Mouse (Mus musculus): ENCODE results near the gene Vmn1r45.
"Not testable (repeated sequence)": the region's sequence is repeated elsewhere in the genome, so short reads cannot be mapped to it uniquely, and the experiment has no call there.

The Vmn1r45 gene

DNA sequence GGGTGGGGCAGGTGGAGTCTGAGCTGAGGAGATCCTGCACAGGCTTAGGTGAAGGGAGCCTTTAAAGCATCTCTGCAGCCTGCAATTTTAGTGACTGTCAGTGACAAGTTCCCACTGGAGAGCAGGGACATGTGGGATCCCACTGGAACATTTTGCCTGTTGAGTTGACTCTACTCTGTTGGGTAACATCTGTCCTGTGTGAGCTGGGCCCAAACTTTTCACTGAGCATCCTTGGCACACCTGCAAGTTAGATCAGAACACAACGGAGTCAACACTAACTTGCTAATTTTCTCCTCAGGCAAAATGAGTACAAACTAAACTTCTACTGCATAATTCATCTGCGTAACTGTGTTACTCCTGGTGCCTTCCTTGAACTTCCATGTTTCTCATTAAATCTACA, at the start of gene Vmn1r45:
TSS of gene Vmn1r45 (minus strand) at position 101 of the 400 bp plus-strand sequence.
- DNase-seq (ENCODE audit: low spot score in 2 of 2), result not testable (repeated sequence)

DNA sequence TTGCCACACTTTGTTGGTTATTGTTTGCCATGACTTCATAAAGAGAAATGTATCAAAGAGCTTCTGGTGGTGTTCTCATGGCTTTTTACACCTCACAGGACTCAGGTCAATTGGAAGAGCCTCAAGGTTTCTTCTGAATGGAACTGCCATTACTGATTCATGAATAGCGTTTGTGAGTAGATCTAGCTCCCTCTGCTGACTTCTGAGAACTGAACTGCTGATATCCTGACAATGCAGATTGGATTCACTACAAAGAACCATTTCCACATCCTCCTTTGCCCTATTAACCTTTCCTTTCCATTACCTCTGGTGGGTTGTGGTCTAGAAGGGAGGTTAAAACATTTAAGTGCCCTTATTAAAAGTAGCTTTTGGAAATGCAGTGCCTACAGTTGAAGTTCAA, 45.6 kb upstream of the Vmn1r45 start:
- DNase-seq (ENCODE audit: low spot score in 2 of 2), result no peak

DNA sequence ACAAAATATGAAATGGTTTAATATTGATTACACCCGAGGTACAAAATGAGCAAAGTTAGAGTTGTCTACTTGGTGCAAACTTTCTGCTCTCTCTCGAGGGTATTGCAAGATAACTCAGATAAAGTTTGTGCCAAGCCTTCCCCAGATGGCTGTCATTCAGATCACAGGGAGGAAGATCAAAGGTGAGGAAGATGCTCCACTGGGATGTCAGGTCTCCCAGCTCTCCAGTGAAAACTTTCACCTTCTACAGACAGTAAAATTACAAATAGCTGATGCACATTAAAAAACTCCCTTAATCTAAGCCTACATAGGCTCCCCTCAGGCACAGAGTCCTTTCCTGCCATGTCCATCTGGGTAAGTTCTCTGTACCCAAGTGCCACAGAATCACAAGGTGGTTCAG, 28.6 kb upstream of the Vmn1r45 start, which contains the start of gene Vmn1r46:
TSS of gene Vmn1r46 (plus strand) at position 301 of the 400 bp plus-strand sequence.
- DNase-seq (ENCODE audit: low spot score in 2 of 2), result no peak

DNA sequence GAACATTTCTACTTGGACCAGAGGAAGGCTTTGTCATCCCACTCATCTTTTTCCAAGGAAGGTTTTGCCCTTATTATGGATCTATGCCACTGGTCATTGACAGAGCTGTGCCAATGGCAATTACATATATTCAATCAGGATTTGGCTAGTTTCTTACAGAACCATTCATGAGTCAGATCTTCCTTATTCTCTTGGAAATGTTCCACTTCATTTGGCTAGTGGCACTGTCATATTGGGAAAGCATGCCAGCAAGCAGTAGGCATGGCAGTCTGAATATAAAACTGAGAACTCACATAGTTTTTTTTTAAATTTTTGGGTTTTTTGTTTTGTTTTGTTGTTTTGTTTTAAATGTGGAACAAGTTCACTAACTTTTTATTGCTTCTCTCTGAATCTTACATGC, 25.9 kb upstream of the Vmn1r45 start:
- no peak for DNase-seq (ENCODE audit: low spot score in 2 of 2)

DNA sequence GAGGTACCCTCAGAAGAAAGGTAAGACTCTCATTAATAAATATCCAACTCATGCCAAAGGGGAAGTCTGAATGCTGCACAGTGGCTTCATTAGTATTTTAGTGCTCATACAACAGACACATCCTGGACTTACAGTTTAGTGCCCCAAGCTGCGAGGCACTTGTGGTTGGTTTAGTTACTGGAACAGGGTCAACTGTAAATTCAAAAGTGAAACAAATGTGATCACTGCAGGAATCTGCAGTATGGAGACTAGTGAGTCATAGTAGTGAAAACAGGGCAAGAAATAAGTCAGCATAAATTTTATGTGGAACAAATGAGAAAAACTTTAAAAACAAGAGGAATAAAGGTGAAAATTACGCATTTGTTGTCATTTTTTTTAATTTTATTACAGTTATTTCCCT, 13.2 kb upstream of the Vmn1r45 start:
- DNase-seq (ENCODE audit: low spot score in 2 of 2), result no peak

DNA sequence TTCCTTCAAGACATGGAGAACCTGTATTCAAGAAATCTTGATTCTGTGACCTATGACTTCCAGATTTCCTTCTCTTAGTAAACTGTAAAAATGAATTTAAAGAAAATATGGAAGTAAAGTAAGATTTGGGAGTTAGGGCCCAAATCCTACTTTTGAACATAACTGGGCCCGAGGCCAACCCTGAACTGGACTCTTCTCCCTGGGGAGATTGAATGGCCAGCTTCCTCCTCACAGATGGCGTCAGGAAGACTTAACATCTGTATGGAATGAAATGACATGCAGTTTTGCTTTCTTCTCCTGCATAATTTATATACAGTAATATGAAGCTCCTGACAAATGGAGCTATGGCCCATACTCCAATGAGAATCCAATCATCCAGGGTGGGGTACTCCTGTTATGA, 528 bp upstream of the Vmn1r45 start:
- no peak for DNase-seq (ENCODE audit: low spot score in 2 of 2)

DNA sequence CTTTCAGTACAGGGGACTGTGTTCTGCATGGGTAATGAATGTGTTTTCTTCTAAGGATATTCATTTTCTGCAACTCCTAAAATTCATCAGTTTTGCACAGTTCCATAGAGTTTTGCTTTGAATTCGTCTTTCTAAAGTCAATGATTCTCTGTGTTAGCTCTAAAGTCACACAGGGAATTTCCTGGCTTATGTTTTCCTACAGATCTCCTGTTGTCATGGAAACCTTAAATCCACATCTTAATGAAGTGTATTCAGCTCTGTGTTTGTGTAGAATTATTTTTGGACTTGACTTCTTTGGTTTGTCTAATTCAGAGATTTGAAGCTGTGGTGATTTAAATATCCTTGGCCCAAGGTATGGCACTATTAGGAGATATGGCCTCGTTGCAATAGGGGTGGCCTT, 56.6 kb downstream of the Vmn1r45 start:
- no peak for DNase-seq (ENCODE audit: low spot score in 2 of 2)

DNA sequence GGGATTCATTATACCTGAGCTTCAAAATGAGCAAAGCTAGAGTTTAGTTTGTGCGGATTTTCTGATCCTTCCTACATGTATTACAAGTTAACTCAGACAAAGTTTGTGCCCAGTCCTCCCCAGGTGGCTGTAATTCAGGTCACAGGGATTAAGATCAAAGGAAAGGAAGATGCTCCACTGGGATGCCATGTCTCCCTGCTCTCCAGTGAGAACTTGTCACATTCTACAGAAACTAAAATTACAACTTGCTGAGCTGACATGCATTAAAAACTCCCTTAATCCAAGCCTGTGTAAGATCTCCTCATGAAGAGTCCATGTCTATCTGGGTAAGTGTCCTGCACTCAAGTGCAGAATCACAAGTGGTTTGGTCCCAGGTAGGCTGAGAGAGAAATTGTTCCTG, 57.0 kb downstream of the Vmn1r45 start, which contains the start of gene Vmn1r44:
TSS of gene Vmn1r44 (plus strand) at position 301 of the 400 bp plus-strand sequence.
- no peak for DNase-seq (ENCODE audit: low spot score in 2 of 2)
